Mouse (Mus musculus): ENCODE data around the gene Cyth3. TPM values are rescaled to one million over a fixed set of nuclear protein-coding genes. Genes with fewer than 3 reads are reported as not detected.

Gene Cyth3
- polyA plus RNA-seq, 1 experiment from 2014 or later: 64.9 TPM

DNA sequence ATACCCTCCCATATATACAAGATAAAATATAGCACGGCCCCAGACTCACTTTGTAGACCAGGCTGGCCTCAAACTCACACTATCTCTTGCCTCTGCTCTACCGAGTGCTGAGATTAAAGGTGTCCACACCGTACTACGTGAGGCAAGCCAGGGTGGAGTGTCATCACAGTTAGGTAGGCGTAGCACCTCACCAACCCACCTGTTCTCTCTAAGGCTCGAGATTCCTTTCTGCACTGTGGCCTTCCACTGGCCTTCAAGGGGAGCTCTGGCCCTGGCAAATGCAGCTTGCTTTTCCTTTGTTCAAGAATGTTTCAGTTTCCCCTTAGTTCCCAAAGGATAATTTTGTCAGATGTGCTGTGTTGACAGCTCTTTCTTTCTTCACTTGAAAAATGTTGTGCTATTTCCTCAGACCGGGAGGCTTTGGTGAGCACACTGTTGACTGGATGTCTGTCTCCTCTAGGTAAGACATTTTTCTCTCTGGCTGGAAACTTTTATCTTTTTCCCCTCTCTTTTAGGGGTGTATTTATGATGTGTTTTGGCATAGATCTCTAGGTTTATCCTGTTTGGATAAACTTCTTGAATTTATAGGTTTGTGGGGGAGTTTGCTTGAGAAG is 40.9 kb downstream of the Cyth3 start:
- H3K9ac ChIP-seq (ENCODE audit: low read depth, low read length): no peak overlapping the region
- WGBS: 64% methylated on average over 7 of the region's 7 CpGs
- peaks cover 21% of the 10 kb centered on the region; the same call in 1 of the 2 replicates for H3K4me1 ChIP-seq (ENCODE audit: control insufficient read depth, insufficient read depth, low read length)
- H3K9me3 ChIP-seq (ENCODE audit: control insufficient read depth, low read length): no peaks in the 10 kb centered on the region
- no peak for ATAC-seq (ENCODE audit: low FRiP score, low TSS enrichment)
- peak overlapping the region; percentile 44; the same call in 1 of the 2 replicates for H3K27ac ChIP-seq (ENCODE audit: low read depth, low read length)
- no peaks in the 10 kb centered on the region for H3K27me3 ChIP-seq (ENCODE audit: control insufficient read depth, insufficient read depth, low read length)
- H3K4me3 ChIP-seq (ENCODE audit: low read length): no peak overlapping the region
- H3K36me3 ChIP-seq (ENCODE audit: control insufficient read depth, insufficient read depth, low read length): no peaks in the 10 kb centered on the region
- no peak overlapping the region for H3K4me2 ChIP-seq (replicated peaks; ENCODE audit: low read depth, low read length)

DNA sequence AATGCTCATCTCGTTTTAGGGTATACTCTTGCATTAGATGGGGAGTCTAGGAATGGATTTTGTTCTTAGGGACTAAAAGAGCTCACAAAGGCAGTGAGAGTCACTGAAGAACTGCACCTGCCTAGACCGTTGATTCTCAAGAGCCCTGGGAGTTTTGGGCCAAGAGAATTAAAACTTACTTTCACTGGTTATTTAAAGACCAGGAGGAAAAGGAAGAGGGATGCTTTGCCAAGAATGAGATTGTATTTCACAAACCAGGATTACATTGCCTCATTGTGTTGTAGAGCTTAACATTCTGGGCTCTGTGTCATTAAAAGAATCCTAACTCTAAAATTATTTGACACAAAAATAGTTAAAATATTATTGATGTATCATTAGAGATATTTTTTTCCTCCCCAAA is 43.3 kb downstream of the Cyth3 start:
- Histone ChIP-seq H3K9me3 (ENCODE audit: control insufficient read depth, low read length) (no peaks in the 10 kb centered on the region), H3K9ac (ENCODE audit: low read depth, low read length) (no peak overlapping the region), H3K4me1 (ENCODE audit: control insufficient read depth, insufficient read depth, low read length) (peaks cover 22% of the 10 kb centered on the region; the same call in 1 of the 2 replicates), H3K4me2 (replicated peaks; ENCODE audit: low read depth, low read length) (no peak overlapping the region), H3K4me3 (ENCODE audit: low read length) (no peak overlapping the region), H3K27ac (ENCODE audit: low read depth, low read length) (no peak overlapping the region), H3K27me3 (ENCODE audit: control insufficient read depth, insufficient read depth, low read length) (no peaks in the 10 kb centered on the region), H3K36me3 (ENCODE audit: control insufficient read depth, insufficient read depth, low read length) (no peaks in the 10 kb centered on the region)
- ATAC-seq (ENCODE audit: low FRiP score, low TSS enrichment): no peak
- WGBS: 76% methylated on average over 2 of the region's 2 CpGs

DNA sequence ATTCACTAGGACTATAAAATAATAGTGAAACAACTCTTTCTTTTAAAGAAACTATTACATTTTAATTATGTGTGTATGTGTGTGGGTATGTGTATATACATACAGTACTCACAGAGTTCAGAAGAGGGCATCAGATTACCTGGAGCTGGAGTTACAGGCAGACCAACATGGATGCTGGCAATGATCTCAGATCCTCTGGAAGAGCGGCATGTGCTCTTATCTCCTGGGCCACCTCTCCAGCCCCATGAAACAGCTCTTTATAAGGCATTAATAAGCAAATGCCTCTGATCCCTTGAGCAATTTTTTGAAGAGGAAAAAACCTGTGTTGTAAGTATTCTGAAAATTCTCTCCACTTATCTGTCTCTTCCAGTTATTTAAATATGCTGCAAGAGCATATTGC is 43.8 kb downstream of the Cyth3 start:
- no peak for ATAC-seq (ENCODE audit: low FRiP score, low TSS enrichment)
- Histone ChIP-seq H3K4me3 (ENCODE audit: low read length) (no peak overlapping the region), H3K27me3 (ENCODE audit: control insufficient read depth, insufficient read depth, low read length) (no peaks in the 10 kb centered on the region), H3K9ac (ENCODE audit: low read depth, low read length) (no peak overlapping the region), H3K4me2 (replicated peaks; ENCODE audit: low read depth, low read length) (no peak overlapping the region), H3K36me3 (ENCODE audit: control insufficient read depth, insufficient read depth, low read length) (no peaks in the 10 kb centered on the region), H3K4me1 (ENCODE audit: control insufficient read depth, insufficient read depth, low read length) (peaks cover 22% of the 10 kb centered on the region; the same call in 1 of the 2 replicates), H3K9me3 (ENCODE audit: control insufficient read depth, low read length) (no peaks in the 10 kb centered on the region), H3K27ac (ENCODE audit: low read depth, low read length) (no peak overlapping the region)
- WGBS: 94% methylated on average over 1 of the region's 1 CpGs

DNA sequence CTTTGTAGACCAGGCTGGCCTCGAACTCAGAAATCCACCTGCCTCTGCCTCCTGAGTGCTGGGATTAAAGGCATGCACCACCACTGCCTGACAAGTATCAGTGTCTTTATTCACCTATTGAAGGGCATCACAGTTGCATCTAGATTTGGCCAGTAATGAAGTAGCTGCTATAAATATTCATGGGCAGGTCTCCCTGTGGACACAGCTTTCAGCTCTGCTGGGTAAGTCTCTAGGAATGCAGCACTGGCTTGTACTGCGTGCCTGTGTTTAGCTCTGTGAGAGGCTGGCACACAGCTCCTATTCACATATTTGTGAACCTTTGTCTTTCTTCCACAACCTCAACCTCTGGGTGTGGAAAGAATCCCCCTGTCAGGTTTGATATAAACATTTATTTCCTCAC is 46.6 kb downstream of the Cyth3 start:
- Histone ChIP-seq H3K9ac (ENCODE audit: low read depth, low read length) (no peak overlapping the region), H3K4me3 (ENCODE audit: low read length) (no peak overlapping the region), H3K27me3 (ENCODE audit: control insufficient read depth, insufficient read depth, low read length) (no peaks in the 10 kb centered on the region), H3K36me3 (ENCODE audit: control insufficient read depth, insufficient read depth, low read length) (no peaks in the 10 kb centered on the region), H3K4me2 (replicated peaks; ENCODE audit: low read depth, low read length) (no peak overlapping the region), H3K27ac (ENCODE audit: low read depth, low read length) (no peak overlapping the region), H3K4me1 (ENCODE audit: control insufficient read depth, insufficient read depth, low read length) (peaks cover 13% of the 10 kb centered on the region; the same call in 1 of the 2 replicates), H3K9me3 (ENCODE audit: control insufficient read depth, low read length) (no peaks in the 10 kb centered on the region)
- 56% methylated on average over 2 of the region's 2 CpGs for WGBS
- ATAC-seq (ENCODE audit: low FRiP score, low TSS enrichment): no peak

DNA sequence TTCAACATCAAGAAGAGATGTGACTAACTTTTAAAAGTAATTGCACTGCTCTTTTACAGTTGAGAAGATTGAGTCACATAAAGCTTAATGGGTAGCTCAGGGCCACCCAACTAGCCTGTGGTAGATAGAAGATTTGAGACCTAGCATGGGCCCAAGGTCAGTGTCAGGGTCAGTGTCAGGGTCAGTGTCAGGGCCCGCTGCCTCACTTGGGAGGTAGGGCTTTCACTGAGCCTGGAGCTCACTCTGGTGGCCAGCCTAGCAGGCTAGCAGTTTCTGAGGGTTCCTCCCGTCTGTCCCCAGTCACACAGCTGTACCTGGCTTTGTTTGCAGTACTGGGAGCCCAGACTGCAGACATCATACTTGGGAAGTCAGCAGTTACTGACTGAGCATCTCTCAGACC is 47.1 kb downstream of the Cyth3 start:
- no peaks in the 10 kb centered on the region for H3K36me3 ChIP-seq (ENCODE audit: control insufficient read depth, insufficient read depth, low read length)
- no peaks in the 10 kb centered on the region for H3K9me3 ChIP-seq (ENCODE audit: control insufficient read depth, low read length)
- no peak overlapping the region for H3K4me2 ChIP-seq (replicated peaks; ENCODE audit: low read depth, low read length)
- peaks cover 17% of the 10 kb centered on the region for H3K4me1 ChIP-seq (ENCODE audit: control insufficient read depth, insufficient read depth, low read length)
- ATAC-seq (ENCODE audit: low FRiP score, low TSS enrichment): peak; percentile 51; the same call in 1 of the 2 replicates
- H3K4me3 ChIP-seq (ENCODE audit: low read length): no peak overlapping the region
- 25% methylated on average over 2 of the region's 2 CpGs for WGBS
- H3K27ac ChIP-seq (ENCODE audit: low read depth, low read length): no peak overlapping the region
- H3K27me3 ChIP-seq (ENCODE audit: control insufficient read depth, insufficient read depth, low read length): no peaks in the 10 kb centered on the region
- H3K9ac ChIP-seq (ENCODE audit: low read depth, low read length): no peak overlapping the region

DNA sequence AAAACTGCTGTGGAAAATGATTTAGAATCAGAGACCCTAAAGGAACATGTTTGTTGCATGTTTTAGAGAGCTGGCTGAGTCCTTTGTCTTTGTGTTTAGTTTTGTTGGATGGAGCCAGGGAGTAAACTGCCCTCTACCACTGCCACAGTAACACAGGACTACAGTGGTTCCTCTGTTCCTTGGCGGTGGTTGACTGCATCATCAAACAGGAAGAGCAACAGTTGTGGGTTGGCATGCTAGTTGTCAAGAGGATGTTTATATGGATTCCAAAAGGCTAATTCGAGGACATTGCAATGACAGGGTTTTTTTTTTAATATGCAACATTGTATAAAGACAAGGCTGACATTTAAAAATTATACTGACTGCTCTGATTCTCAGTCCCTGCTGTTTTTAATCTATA is 47.6 kb downstream of the Cyth3 start:
- WGBS: 70% methylated on average over 2 of the region's 2 CpGs
- Histone ChIP-seq H3K4me1 (ENCODE audit: control insufficient read depth, insufficient read depth, low read length) (peaks cover 21% of the 10 kb centered on the region), H3K4me2 (replicated peaks; ENCODE audit: low read depth, low read length) (no peak overlapping the region), H3K9me3 (ENCODE audit: control insufficient read depth, low read length) (no peaks in the 10 kb centered on the region), H3K9ac (ENCODE audit: low read depth, low read length) (no peak overlapping the region), H3K27me3 (ENCODE audit: control insufficient read depth, insufficient read depth, low read length) (no peaks in the 10 kb centered on the region), H3K36me3 (ENCODE audit: control insufficient read depth, insufficient read depth, low read length) (no peaks in the 10 kb centered on the region), H3K4me3 (ENCODE audit: low read length) (no peak overlapping the region), H3K27ac (ENCODE audit: low read depth, low read length) (no peak overlapping the region)
- no peak for ATAC-seq (ENCODE audit: low FRiP score, low TSS enrichment)

DNA sequence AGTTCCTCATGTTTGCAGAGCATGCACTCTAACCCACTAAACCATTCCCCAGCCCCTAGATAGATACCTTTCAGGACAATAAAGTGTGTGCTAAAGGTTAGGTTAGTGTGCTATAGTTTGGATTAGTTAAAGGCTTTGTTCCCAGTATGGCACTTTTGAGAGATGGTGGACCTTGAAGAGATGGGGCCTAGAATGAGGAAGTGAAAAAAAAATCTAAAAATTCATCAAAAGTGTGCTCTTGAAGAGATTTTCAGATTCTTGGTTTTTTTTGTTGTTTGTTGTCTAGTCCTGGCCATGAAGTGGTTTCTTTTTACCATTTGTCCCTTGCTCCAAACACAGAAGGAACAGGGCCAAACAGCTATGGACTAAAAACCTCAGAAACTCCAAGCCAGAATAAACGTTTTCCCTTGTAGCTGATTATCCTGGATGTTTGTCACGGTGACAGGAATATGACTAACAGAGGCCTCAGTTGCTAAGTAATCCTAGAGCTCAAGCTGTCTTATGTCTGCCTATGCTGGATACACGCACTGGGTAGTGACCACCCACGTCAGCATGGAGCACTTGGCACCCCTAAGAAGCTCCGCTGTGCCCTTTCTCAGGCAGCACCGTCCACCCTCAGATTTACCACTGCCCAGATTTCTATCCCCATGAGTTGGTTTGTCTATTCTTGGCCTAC is 48.6 kb downstream of the Cyth3 start:
- no peaks in the 10 kb centered on the region for H3K9me3 ChIP-seq (ENCODE audit: control insufficient read depth, low read length)
- no peak overlapping the region for H3K4me3 ChIP-seq (ENCODE audit: low read length)
- no peak overlapping the region for H3K27ac ChIP-seq (ENCODE audit: low read depth, low read length)
- no peak for ATAC-seq (ENCODE audit: low FRiP score, low TSS enrichment)
- no peak overlapping the region for H3K9ac ChIP-seq (ENCODE audit: low read depth, low read length)
- H3K4me2 ChIP-seq (replicated peaks; ENCODE audit: low read depth, low read length): no peak overlapping the region
- H3K4me1 ChIP-seq (ENCODE audit: control insufficient read depth, insufficient read depth, low read length): peaks cover 19% of the 10 kb centered on the region
- H3K36me3 ChIP-seq (ENCODE audit: control insufficient read depth, insufficient read depth, low read length): no peaks in the 10 kb centered on the region
- 78% methylated on average over 6 of the region's 6 CpGs for WGBS
- H3K27me3 ChIP-seq (ENCODE audit: control insufficient read depth, insufficient read depth, low read length): no peaks in the 10 kb centered on the region

DNA sequence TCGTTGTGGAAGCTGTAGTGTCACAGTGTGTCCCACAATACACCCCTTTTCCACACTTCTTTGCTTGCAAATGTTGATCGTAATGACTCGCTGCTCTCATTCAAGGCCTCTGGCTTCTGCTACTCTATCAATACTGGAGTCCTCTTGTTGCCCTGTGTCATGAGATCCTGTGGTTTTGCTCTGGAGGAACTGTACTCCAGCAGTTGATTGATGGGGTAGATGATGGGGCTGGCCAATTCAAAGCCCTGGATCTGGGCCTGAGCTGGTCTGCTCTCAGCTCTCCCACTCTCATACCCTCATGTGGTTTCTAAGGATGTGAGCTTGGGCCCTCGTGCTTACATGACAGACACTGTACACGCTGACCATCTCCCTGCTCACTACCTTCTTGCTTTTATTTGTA is 52.3 kb downstream of the Cyth3 start:
- ATAC-seq (ENCODE audit: low FRiP score, low TSS enrichment): peak; percentile 47; the same call in 1 of the 2 replicates
- H3K9me3 ChIP-seq (ENCODE audit: control insufficient read depth, low read length): no peaks in the 10 kb centered on the region
- H3K9ac ChIP-seq (ENCODE audit: low read depth, low read length): no peak overlapping the region
- no peaks in the 10 kb centered on the region for H3K36me3 ChIP-seq (ENCODE audit: control insufficient read depth, insufficient read depth, low read length)
- 59% methylated on average over 5 of the region's 5 CpGs for WGBS
- no peak overlapping the region for H3K4me2 ChIP-seq (replicated peaks; ENCODE audit: low read depth, low read length)
- H3K27ac ChIP-seq (ENCODE audit: low read depth, low read length): no peak overlapping the region
- no peak overlapping the region for H3K4me3 ChIP-seq (ENCODE audit: low read length)
- no peaks in the 10 kb centered on the region for H3K27me3 ChIP-seq (ENCODE audit: control insufficient read depth, insufficient read depth, low read length)
- peaks cover 41% of the 10 kb centered on the region for H3K4me1 ChIP-seq (ENCODE audit: control insufficient read depth, insufficient read depth, low read length)

DNA sequence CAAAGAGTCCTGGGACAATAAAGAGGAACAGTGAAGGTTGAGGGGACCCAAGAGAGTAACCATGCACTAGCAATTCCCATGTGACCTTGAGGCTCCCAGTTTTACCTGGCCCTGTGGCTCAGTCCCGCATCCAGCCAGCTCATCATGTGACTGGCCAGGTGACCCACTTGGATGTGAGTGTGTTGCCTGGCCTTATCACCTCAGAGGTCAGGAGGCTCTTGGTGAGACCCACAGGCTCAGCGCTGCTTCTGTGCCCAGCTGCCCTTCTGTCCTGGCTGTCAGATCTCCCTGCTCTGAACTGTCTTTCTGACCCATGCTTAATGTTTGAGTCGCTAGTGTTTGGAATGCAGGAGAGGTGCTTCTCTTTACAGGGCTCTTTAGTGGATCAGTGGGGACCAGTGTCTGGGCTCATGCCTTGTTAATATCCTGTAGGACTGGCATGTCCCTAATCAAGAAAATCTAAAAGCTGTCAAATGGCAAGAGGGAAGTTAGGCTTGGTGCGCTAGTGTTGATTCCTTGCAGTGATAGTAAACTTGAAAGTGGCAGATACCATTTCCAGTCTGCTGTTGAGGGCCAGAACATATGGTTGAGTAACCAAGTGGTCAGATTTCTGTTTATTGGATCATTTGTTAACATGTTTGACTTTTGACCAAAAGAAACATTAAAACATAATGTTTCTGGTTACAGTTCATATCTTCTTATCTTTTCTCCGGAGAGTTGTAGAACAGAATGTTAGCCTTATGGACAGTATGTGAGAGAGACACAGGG is 54.2 kb downstream of the Cyth3 start:
- H3K4me3 ChIP-seq (ENCODE audit: low read length): no peak overlapping the region
- H3K9ac ChIP-seq (ENCODE audit: low read depth, low read length): no peak overlapping the region
- no peaks in the 10 kb centered on the region for H3K27me3 ChIP-seq (ENCODE audit: control insufficient read depth, insufficient read depth, low read length)
- H3K36me3 ChIP-seq (ENCODE audit: control insufficient read depth, insufficient read depth, low read length): no peaks in the 10 kb centered on the region
- no peak overlapping the region for H3K27ac ChIP-seq (ENCODE audit: low read depth, low read length)
- no peak overlapping the region for H3K4me2 ChIP-seq (replicated peaks; ENCODE audit: low read depth, low read length)
- WGBS: 43% methylated on average over 5 of the region's 5 CpGs
- H3K4me1 ChIP-seq (ENCODE audit: control insufficient read depth, insufficient read depth, low read length): peaks cover 36% of the 10 kb centered on the region
- no peak for ATAC-seq (ENCODE audit: low FRiP score, low TSS enrichment)
- H3K9me3 ChIP-seq (ENCODE audit: control insufficient read depth, low read length): no peaks in the 10 kb centered on the region
